8 mouse cellular contexts compared by ENCODE assay signal in genomic region chr4:57957200-57958085, GRCm38 (mm10). TPM values are rescaled to one million over a fixed set of nuclear protein-coding genes. Genes with fewer than 3 reads are reported as not detected.
A peak's percentile ranks its signal among the peaks of the same experiment; 100 is the strongest.
DNase-seq lines count a peak whose midpoint lies in the region; ATAC-seq and TF ChIP-seq lines count a peak whose summit lies in the region.

No protein-coding gene starts in this region.

- no peak for DNase-seq in kidney, postnatal 10 days
- peak; percentile 59 for DNase-seq in NIH3T3 (ENCODE audit: low read depth)
- DNase-seq in forebrain, embryonic 11.5 days (ENCODE audit: low spot score) = no peak
- DNase-seq in limb, embryonic 14.5 days (ENCODE audit: low spot score) = no peak
- DNase-seq in left cerebral cortex, adult 8-10 months (ENCODE audit: low spot score in 2 of 2) = no peak
- DNase-seq in left cerebral cortex, postnatal 10 days (ENCODE audit: extremely low spot score in 1 of 2, low spot score in 2 of 2) = no peak

- intact Hi-C loops in left cerebral cortex, postnatal 10 days (cut with DNase I) = loop anchor here (10.0 kb wide), 2 partner anchors 117 to 297 kb away; no protein-coding TSS in a partner anchor

- peak overlapping the region; percentile 99 for H3K27ac ChIP-seq in kidney, embryonic 16.5 days (ENCODE audit: low read length)
- H3K27ac ChIP-seq in forebrain, embryonic 11.5 days (ENCODE audit: low read depth, low read length) = peak overlapping the region; percentile 70; the same call in 1 of the 2 replicates
- H3K27ac ChIP-seq in limb, embryonic 14.5 days (replicated peaks; ENCODE audit: low read depth, low read length) = peak overlapping the region; percentile 81; the same call in 1 of the 2 replicates
- H3K27ac ChIP-seq in stomach, embryonic 15.5 days = peak overlapping the region; percentile 99

- H3K4me1 ChIP-seq in kidney, embryonic 16.5 days (ENCODE audit: insufficient read depth, low read length) = peaks cover 33% of the 10 kb centered on the region
- peaks cover 3% of the 10 kb centered on the region; the same call in 1 of the 2 replicates for H3K4me1 ChIP-seq in forebrain, embryonic 11.5 days (replicated peaks; ENCODE audit: control insufficient read depth, insufficient read depth, low read length)
- H3K4me1 ChIP-seq in limb, embryonic 14.5 days (ENCODE audit: control insufficient read depth, insufficient read depth, low read length) = peaks cover 23% of the 10 kb centered on the region
- H3K4me1 ChIP-seq in stomach, embryonic 15.5 days = peaks cover 19% of the 10 kb centered on the region

- H3K27me3 ChIP-seq in kidney, embryonic 16.5 days (ENCODE audit: insufficient read depth, low read length) = 0 out of 2 replicates have a peak, but pooled peaks cover 5% of the 10 kb centered on the region
- H3K27me3 ChIP-seq in forebrain, embryonic 11.5 days (ENCODE audit: control insufficient read depth, insufficient read depth, low read length) = no peaks in the 10 kb centered on the region
- no peaks in the 10 kb centered on the region for H3K27me3 ChIP-seq in limb, embryonic 14.5 days (ENCODE audit: control insufficient read depth, insufficient read depth, low read length)
- no peaks in the 10 kb centered on the region for H3K27me3 ChIP-seq in stomach, embryonic 15.5 days (replicated peaks)

- peak overlapping the region; percentile 87 for H3K4me3 ChIP-seq in kidney, embryonic 16.5 days (ENCODE audit: low read length)
- H3K4me3 ChIP-seq in forebrain, embryonic 11.5 days (ENCODE audit: low read depth, low read length) = peak overlapping the region; percentile 79
- H3K4me3 ChIP-seq in limb, embryonic 14.5 days (replicated peaks; ENCODE audit: low read length) = peak overlapping the region; percentile 83
- H3K4me3 ChIP-seq in stomach, embryonic 15.5 days (replicated peaks) = peak overlapping the region; percentile 78

- 48% methylated on average over 11 of the region's 11 CpGs for WGBS in kidney, embryonic 16.5 days
- WGBS in forebrain, embryonic 11.5 days = 50% methylated on average over 11 of the region's 11 CpGs
- WGBS in limb, embryonic 14.5 days = 41% methylated on average over 11 of the region's 11 CpGs
- 38% methylated on average over 11 of the region's 11 CpGs for WGBS in stomach, embryonic 15.5 days

- H3K4me2 ChIP-seq in kidney, embryonic 16.5 days (replicated peaks; ENCODE audit: low read depth, low read length) = peak overlapping the region; percentile 81
- peak overlapping the region; percentile 69 for H3K4me2 ChIP-seq in forebrain, embryonic 11.5 days (ENCODE audit: low read depth, low read length, severe bottlenecking)
- H3K4me2 ChIP-seq in limb, embryonic 14.5 days (replicated peaks; ENCODE audit: low read depth, low read length, severe bottlenecking) = peak overlapping the region; percentile 68
- H3K4me2 ChIP-seq in stomach, embryonic 15.5 days = peak overlapping the region; percentile 75

- H3K9me3 ChIP-seq in kidney, embryonic 16.5 days (ENCODE audit: low read length) = no peaks in the 10 kb centered on the region
- H3K9me3 ChIP-seq in forebrain, embryonic 11.5 days (ENCODE audit: control insufficient read depth, low read length) = no peaks in the 10 kb centered on the region
- no peaks in the 10 kb centered on the region for H3K9me3 ChIP-seq in limb, embryonic 14.5 days (ENCODE audit: control insufficient read depth, low read length)
- no peaks in the 10 kb centered on the region for H3K9me3 ChIP-seq in stomach, embryonic 15.5 days

- TF ChIP-seq POLR2A in limb, embryonic 14.5 days (IDR thresholded peaks at IDR 0.05; ENCODE audit: borderline replicate concordance, extremely low read depth, insufficient read depth, insufficient read length) = no peak

- no peak for ATAC-seq in kidney, embryonic 16.5 days (ENCODE audit: low FRiP score, low TSS enrichment)
- ATAC-seq in forebrain, embryonic 11.5 days (replicated peaks; ENCODE audit: low FRiP score) = no peak
- ATAC-seq in limb, embryonic 14.5 days (ENCODE audit: low FRiP score, low read depth) = no peak
- ATAC-seq in stomach, embryonic 15.5 days (ENCODE audit: insufficient read depth, low FRiP score, low read depth) = no peak

- peaks cover under 1% of the 10 kb centered on the region; the same call in 1 of the 2 replicates for H3K36me3 ChIP-seq in kidney, embryonic 16.5 days (ENCODE audit: insufficient read depth, low read length)
- no peaks in the 10 kb centered on the region for H3K36me3 ChIP-seq in forebrain, embryonic 11.5 days (ENCODE audit: control insufficient read depth, insufficient read depth, low read length)
- no peaks in the 10 kb centered on the region for H3K36me3 ChIP-seq in limb, embryonic 14.5 days (ENCODE audit: control insufficient read depth, insufficient read depth, low read length)
- no peaks in the 10 kb centered on the region for H3K36me3 ChIP-seq in stomach, embryonic 15.5 days

- peak overlapping the region; percentile 76 for H3K9ac ChIP-seq in kidney, embryonic 16.5 days (replicated peaks; ENCODE audit: low read length)
- peak overlapping the region; percentile 46 for H3K9ac ChIP-seq in forebrain, embryonic 11.5 days (ENCODE audit: low read length)
- H3K9ac ChIP-seq in limb, embryonic 14.5 days (ENCODE audit: low read depth, low read length, severe bottlenecking) = peak overlapping the region; percentile 42; the same call in 1 of the 2 replicates
- H3K9ac ChIP-seq in stomach, embryonic 15.5 days = 0 out of 2 replicates have a peak overlapping the region, but pooled peaks have one; percentile 35

RNA-seq across cellular contexts. Expression of gene Txn1, which starts 1.2 kb away (rescaled TPM):
- 426 and 432 TPM in 2 replicates for polyA plus RNA-seq in kidney, embryonic 16.5 days (2015; fragmentation: Nextera tagmentation; extraction: Ambion mirVana)
- 392 and 414 TPM in 2 replicates for polyA plus RNA-seq in forebrain, embryonic 11.5 days (2014; fragmentation: Nextera tagmentation; extraction: Ambion mirVana)
- 237 and 292 TPM in 2 replicates for polyA plus RNA-seq in limb, embryonic 14.5 days (2012; rRNA removed)
- 372 and 378 TPM in 2 replicates for polyA plus RNA-seq in limb, embryonic 14.5 days (2014; fragmentation: Nextera tagmentation; extraction: Ambion mirVana)
- polyA plus RNA-seq in stomach, embryonic 15.5 days (2015; fragmentation: Nextera tagmentation; extraction: Ambion mirVana) = 476 and 493 TPM in 2 replicates
- total RNA-seq in left cerebral cortex, adult 8-10 months (2022) = 100 to 1,000 TPM in 2 of 4 experiments, 10 to 100 TPM in 2; 93.4 to 104 (median 98.3) TPM
- 100 to 1,000 TPM; 198 to 208 TPM for total RNA-seq in left cerebral cortex, postnatal 10 days (2021)

RNA-seq across cellular contexts. Expression of gene D630039A03Rik, which starts 41.3 kb away (rescaled TPM):
- 1.7 and 2.2 TPM in 2 replicates for polyA plus RNA-seq in kidney, embryonic 16.5 days (2015; fragmentation: Nextera tagmentation; extraction: Ambion mirVana)
- not detected in 2 replicates for polyA plus RNA-seq in forebrain, embryonic 11.5 days (2014; fragmentation: Nextera tagmentation; extraction: Ambion mirVana)
- 0.33 and 0.36 TPM in 2 replicates for polyA plus RNA-seq in limb, embryonic 14.5 days (2012; rRNA removed)
- 0.11 and 0.17 TPM in 2 replicates for polyA plus RNA-seq in limb, embryonic 14.5 days (2014; fragmentation: Nextera tagmentation; extraction: Ambion mirVana)
- 10.4 and 11.4 TPM in 2 replicates for polyA plus RNA-seq in stomach, embryonic 15.5 days (2015; fragmentation: Nextera tagmentation; extraction: Ambion mirVana)
- under 1 TPM; 0.13 to 0.30 (median 0.18) TPM for total RNA-seq in left cerebral cortex, adult 8-10 months (2022)
- under 1 TPM; 0.11 to 0.28 TPM for total RNA-seq in left cerebral cortex, postnatal 10 days (2021)

RNA-seq across cellular contexts. Expression of gene Txndc8, which starts 51.5 kb away (rescaled TPM):
- not detected in 2 replicates for polyA plus RNA-seq in kidney, embryonic 16.5 days (2015; fragmentation: Nextera tagmentation; extraction: Ambion mirVana)
- not detected in 2 replicates for polyA plus RNA-seq in forebrain, embryonic 11.5 days (2014; fragmentation: Nextera tagmentation; extraction: Ambion mirVana)
- not detected in 2 replicates for polyA plus RNA-seq in limb, embryonic 14.5 days (2012; rRNA removed)
- polyA plus RNA-seq in limb, embryonic 14.5 days (2014; fragmentation: Nextera tagmentation; extraction: Ambion mirVana) = not detected in 2 replicates
- not detected in 2 replicates for polyA plus RNA-seq in stomach, embryonic 15.5 days (2015; fragmentation: Nextera tagmentation; extraction: Ambion mirVana)
- not detected for total RNA-seq in left cerebral cortex, adult 8-10 months (2022)
- not detected for total RNA-seq in left cerebral cortex, postnatal 10 days (2021)
